Mouse (Mus musculus) right cerebral cortex, postnatal 4 days (tissue): ENCODE data around the gene Wnt1.
"Not testable (repeated sequence)": the region's sequence is repeated elsewhere in the genome, so short reads cannot be mapped to it uniquely, and the experiment has no call there.

ENCODE experiments used
- DNase-seq: peaks from one replicate; pipeline ENCODE4 v3.0.0-alpha.2; 2022

Gene Wnt1

GRCm38 (mm10) chr15:98789661-98790535 lies at the start of gene Wnt1:
Gene Wnt1, plus strand, starts transcription at chr15:98789857.
- DNase-seq = peak; percentile 61

- no peak for DNase-seq
Observed at GRCm38 (mm10) chr15:98740219-98740618, 49.4 kb upstream of the Wnt1 start.

DNA sequence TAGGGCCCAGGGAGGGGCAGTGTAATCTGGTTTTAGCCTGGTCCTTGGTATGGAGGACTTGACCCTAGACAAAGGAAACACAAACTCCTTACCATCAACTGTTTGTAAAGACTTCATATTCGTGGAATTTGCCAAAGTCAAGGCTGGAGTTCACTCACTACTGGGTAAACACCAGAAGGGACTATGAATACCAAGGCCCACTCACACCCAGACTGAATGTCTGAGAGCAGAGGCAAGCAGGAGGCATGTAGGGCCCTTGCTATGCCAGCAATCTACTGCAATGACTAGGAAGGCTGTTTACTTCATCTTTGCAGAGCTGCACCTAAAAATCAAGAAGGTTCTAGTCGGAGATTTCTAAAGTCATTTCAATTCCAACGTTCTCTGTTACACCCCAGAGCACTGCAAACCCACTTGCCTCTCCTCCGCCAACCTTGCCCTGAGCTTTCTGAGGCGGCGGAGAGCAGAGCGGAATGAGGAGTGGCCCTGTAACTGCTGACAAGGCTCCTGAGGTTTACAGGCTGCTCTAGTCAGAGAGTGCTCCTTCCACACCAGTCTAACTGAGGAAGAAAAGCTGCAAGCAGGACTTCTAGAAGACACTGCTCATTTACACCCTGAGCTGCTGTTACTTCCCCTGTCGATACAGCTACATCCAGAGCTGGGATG lies 46.8 kb upstream of the Wnt1 start:
- DNase-seq = no peak

GRCm38 (mm10) chr15:98743863-98744262 lies 45.8 kb upstream of the Wnt1 start:
- not testable (repeated sequence) for DNase-seq

GRCm38 (mm10) chr15:98746344-98746965 lies 43.2 kb upstream of the Wnt1 start:
- no peak for DNase-seq

- no peak for DNase-seq
Observed at GRCm38 (mm10) chr15:98747296-98747695, 42.4 kb upstream of the Wnt1 start.

GRCm38 (mm10) chr15:98749093-98749492 lies 40.6 kb upstream of the Wnt1 start:
- no peak for DNase-seq

DNA sequence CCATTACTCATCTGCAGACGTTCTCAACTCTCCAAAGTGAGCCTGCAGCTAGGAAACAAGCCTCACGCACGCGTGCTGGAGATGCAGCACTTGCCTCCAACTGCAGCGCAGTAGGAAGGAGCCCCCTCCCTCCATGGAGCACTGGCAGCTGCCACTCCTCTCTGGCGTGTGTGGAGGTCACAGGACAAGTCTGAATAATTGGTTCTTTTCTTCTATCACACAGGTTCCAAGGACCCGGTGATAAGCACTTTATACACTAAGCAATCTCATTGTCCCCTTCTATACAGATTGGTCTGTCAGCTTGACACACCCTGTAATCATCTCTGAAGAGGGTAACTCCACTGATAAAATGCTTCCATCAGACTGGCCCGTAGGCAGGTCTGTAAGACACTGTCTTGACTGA lies 36.6 kb upstream of the Wnt1 start:
- no peak for DNase-seq

- no peak for DNase-seq
Observed at GRCm38 (mm10) chr15:98754125-98754524, 35.5 kb upstream of the Wnt1 start.

DNA sequence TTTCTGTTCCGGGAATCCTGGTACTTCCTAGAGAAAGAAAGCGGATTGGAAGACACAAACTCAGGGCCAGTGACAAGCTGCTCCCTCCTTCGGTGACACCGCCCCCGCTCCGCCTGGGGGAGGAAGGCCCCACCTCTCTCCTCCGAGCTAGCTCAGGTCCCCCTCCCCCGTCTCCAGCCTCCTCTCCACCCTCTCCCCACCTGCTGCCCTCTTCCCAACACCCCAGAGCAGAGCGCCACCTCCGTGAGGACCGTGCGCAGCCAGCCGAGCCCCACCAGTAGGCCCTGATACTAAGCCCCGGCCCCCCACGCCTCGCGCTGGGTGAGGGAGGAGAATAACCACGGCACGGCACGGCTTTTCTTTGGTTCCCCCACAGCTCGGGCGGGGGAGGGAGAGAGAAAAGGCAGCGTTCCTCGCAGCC lies 27.4 kb upstream of the Wnt1 start:
- peak; percentile 73 for DNase-seq

DNA sequence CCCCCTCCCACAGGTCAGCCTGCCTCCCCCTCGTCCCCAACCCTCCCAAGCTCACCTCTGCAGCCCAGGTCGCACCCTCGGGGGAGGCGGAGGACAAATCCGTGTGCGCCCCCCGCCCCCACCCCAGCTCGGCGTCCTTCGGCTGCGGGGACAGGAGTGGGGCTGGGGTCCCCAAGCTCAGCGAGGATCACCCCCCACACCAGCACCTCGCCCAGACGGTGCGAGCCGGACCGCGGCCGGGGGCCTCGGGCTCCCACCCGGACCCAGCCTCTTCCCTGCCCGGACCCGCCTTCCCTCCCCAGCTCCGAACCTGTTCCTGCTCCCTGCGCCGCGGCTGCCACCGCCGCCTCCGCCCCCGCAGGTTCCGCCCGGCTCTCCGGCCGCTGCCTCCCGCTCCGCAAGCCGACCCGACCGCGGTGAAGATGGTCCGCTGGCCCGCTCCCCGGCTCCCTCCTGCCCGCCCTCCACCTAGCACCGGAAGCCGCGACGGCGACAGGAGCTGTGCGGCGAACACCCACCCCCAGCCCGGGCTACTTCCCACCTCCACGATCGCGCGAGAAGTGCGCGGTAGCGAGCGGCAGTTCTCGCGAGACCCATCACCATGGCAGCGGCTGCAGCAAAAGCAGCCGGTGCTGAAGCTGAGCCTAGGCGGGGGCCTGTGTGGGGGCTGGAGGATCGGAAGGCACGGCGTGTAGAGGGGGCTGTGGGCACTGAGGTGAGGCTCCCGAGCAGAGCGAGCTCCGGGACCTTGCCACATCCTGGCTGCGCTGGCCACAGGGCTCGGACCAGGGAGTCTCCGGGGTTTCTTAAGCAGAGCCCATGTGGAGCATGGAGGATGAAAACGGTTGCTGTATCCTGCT lies 26.8 kb upstream of the Wnt1 start, which contains the start of gene Arf3:
Gene Arf3 (minus strand): TSS at position 545 of the 860 bp plus-strand sequence.
- DNase-seq = peak; percentile 94

DNA sequence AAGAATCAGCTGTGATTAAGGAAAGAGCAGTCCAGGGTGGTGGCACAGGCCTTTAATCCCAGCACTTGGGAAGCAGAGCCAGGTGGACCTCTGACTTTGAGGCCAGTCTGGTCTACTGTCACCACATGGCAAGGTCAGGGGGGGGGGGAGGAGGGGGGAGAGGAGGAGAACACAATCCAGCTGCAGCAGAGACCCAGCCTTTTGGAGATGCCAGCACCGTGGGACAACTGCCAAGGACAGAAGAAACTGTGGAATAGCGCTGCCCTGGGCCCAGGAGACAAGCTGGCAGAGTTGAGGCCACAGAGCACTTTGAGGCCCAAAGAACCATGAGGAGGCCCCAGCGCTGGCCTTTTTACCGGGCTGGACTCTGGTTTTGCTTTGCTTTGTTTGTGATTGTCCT lies 23.7 kb upstream of the Wnt1 start:
- DNase-seq = no peak

DNA sequence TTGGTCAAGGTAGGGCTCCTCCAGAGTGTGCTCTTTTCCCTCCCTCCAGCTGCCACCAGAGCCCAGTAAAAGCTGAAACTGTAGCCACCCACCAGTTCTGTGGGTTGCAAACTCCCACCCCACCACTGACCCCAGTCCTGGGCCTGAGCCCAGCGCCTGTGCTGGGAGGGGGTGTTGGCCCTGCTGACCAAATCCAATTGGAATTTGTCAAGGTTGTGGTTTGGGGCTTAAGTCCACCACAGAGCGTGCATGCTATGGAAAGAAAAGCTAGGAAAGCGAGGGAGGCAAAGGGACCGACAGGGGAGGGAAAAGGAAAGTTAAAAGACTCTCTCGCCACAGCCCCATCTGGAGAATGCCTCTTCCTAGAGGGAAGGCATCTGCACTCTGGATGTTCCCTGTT lies 21.4 kb upstream of the Wnt1 start:
- DNase-seq = no peak

DNA sequence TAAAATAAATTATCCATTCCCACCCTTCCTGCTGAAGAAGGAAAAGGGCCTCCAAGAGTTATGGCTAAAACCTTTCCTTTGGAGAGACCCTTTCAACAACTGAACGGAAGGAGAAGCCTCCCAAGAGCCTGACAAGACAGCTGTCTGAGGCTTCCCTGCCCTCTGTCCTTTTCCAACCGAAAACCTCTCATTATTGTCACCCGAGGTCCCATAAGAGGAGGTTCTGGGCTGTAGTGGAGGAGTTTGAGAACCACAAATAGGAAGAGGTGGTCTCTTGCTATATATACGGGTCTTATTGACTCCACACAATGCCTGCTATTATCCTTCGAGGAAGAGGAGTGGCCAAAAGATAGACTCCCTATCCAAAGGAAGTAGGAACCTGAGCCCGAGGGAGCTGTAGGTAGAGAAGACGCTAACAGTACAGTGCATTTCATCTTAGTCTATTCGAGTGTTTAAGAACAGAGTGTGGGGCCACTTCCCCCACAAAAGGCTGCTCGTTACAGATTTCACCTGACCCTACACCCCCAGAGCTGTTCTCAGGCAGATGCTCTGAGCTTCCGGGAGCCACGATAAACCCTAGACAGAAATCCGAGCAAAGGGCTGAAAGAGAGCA lies 17.7 kb upstream of the Wnt1 start:
- no peak for DNase-seq

- DNase-seq = no peak
Observed at GRCm38 (mm10) chr15:98772511-98773211, 17.0 kb upstream of the Wnt1 start.

DNA sequence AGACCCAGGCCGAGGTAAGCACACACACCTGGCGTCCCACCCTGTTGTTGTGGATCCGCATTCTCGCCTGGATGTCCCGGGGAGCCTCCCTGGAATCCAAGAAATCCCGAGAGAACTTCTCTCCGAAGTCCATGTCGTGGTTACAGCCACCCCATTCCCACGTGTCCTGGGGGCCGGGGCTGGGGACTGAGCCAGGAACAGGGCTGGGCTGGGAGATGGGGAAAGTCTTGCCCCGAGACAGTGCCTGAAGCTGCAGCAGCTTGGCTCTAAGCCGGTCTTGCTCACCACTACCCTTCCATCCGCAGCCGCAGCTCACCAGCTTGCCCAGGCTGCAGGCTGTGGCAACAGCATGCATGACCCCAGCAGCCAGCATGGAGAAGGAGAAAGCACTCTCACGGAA lies 15.6 kb upstream of the Wnt1 start:
- no peak for DNase-seq

DNA sequence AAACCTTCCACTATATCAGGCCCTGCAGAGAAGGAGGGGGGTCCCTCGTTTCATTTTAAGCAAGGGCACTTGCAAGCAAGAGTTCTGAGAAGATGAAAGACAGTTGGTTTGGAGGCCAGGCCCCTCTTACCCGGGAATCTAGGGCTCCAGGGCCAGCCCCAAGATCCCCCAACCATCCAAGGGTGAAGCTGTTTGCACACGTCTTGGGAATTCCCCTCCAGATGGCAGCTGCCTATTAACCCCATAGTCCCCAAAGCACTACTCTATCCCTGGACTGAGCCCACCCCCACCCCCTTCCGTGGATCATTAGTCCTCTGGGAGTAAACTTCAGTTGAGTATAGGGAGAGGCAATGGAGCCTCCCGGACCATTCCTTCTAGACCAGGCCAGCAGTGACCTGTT lies 14.1 kb upstream of the Wnt1 start:
- no peak for DNase-seq

DNA sequence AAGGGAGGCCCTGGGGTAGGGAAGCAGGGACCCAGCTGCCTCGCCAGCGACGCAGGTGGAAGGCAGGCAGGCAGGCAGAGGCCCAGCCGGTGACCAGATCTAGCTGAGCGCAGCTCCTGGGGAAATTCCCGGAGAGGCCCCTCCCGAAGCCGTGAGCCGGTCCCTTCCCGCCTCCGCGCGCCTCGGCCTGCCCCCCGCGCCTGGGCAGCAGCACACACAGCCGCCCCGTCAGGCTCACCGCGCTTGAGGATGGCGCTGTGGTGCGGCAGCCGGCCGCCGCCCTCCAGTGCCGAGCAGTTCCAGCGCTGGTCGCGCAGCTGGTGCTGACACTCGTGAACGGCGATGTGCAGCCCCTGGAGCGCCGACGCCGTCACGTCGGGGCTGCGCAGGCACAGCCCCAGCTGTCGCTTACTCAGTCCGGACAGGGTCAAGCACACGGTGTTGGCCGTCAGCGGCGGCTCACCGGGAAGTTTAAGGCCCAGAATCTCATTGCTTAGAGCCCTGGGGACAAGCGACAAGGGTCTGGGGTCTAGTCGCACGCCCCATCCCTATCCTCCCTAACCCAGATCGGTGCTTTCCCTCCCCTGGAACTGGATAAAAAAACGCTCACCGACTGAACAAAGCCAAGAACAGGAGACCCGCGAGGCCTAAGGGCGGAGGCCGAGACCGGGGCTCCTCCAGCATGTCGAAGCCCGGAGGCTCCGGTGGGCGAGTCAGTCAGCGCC lies 13.2 kb upstream of the Wnt1 start:
- no peak for DNase-seq

DNA sequence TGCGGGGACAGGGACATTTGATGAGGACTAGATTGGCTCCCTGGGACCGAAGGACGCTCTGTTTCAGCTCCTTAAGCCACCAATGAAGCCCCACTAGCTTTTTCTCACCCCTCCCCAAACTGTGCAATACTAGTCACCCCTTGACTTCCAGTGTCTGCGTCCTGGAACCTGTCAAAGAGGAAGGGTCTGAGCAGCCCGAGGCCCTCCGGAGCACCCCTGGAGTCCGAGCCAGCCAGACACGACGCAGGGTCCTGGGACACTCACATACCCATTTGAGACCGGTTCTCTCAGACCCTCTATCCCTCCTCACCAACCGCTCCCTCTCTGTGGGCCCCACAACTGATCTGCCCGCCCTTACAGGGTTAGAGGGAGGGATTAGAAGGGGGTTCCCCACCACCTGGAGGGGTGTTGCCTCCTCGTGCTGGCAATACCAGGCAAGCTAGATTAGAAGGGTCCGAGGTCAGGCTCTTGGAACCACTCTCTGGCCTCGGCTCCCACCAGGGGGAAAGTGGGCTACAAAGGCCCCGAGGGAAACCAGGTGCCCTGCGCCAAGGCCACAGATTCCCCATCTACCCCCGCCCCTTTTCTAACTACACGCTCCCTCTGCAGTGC lies 12.5 kb upstream of the Wnt1 start:
- DNase-seq = no peak

GRCm38 (mm10) chr15:98777762-98778161 lies 11.9 kb upstream of the Wnt1 start, which contains the start of gene Wnt10b:
Gene Wnt10b, minus strand, starts transcription at chr15:98778150.
- no peak for DNase-seq
